Comparison of ENCODE assay signal across 10 mouse cellular contexts in the genomic region with DNA sequence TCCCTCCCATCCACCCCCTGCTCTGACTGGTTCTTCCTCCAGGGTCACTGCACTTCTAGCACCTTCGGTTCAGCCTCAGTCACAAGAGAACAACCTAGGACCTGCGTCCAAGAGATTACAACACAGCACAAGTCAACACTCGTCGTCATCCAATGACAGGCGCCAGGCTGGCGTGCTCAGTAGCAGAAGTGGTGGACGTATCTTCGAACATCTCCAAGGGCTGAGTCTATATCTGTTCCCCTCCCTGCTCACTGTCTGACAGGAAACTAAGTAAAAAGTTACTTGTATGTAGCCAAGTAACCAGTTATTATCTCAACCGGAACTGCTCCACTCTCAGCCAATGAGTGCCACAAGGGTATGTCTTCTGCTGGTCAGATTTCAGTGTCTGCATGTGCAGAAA. TPM values are rescaled to one million over a fixed set of nuclear protein-coding genes. Genes with fewer than 3 reads are reported as not detected.
DNase-seq lines count a peak whose midpoint lies in the region; ATAC-seq lines count a peak whose summit lies in the region.
"Had no signal": no experiment of that assay in that cellular context is flagged by ENCODE, and none has a peak within 500 bp of the region (broad histone marks: within the 10 kb centered on the region; RNA-seq: fewer than 3 reads in every experiment).

No protein-coding gene starts in this region.

- peak overlapping the region; percentile 28 for H3K4me3 ChIP-seq in liver, embryonic 15.5 days (replicated peaks)
- H3K4me3 ChIP-seq in midbrain, embryonic 13.5 days (replicated peaks): no peak overlapping the region
- H3K4me3 ChIP-seq: embryonic facial prominence, embryonic 13.5 days had no signal

- ATAC-seq in liver, embryonic 15.5 days (ENCODE audit: insufficient read depth): peak; percentile 99
- no peak for ATAC-seq in midbrain, embryonic 13.5 days

- no peaks in the 10 kb centered on the region for H3K27me3 ChIP-seq in liver, embryonic 15.5 days
- H3K27me3 ChIP-seq in midbrain, embryonic 13.5 days: no peaks in the 10 kb centered on the region
- H3K27me3 ChIP-seq: embryonic facial prominence, embryonic 13.5 days had no signal

- peak overlapping the region; percentile 67 for H3K4me2 ChIP-seq in liver, embryonic 15.5 days
- H3K4me2 ChIP-seq in midbrain, embryonic 13.5 days (replicated peaks): no peak overlapping the region
- H3K4me2 ChIP-seq: embryonic facial prominence, embryonic 13.5 days had no signal

- H3K9ac ChIP-seq in liver, embryonic 15.5 days: peak overlapping the region; percentile 34; the same call in 1 of the 2 replicates
- no peak overlapping the region for H3K9ac ChIP-seq in midbrain, embryonic 13.5 days (replicated peaks)
- H3K9ac ChIP-seq: embryonic facial prominence, embryonic 13.5 days had no signal

- H3K4me1 ChIP-seq in liver, embryonic 15.5 days (replicated peaks): peaks cover 86% of the 10 kb centered on the region
- H3K4me1 ChIP-seq in midbrain, embryonic 13.5 days (replicated peaks): no peaks in the 10 kb centered on the region

- DNase-seq in thymus, postnatal 4 days: peak; percentile 25
- DNase-seq in thymus, adult 18-20 months: no peak
- peak; percentile 75 to 77 for DNase-seq in heart, adult 18-20 months
- peak; percentile 61 for DNase-seq in yolk sac, embryonic 10.5 days (ENCODE audit: low spot score)
- no peak for DNase-seq in thymus, postnatal 14 days
- no peak for DNase-seq in retina, postnatal 1 day
- DNase-seq: kidney, adult 8-10 months had no signal

- H3K9me3 ChIP-seq in liver, embryonic 15.5 days (replicated peaks): no peaks in the 10 kb centered on the region
- no peaks in the 10 kb centered on the region for H3K9me3 ChIP-seq in midbrain, embryonic 13.5 days
- H3K9me3 ChIP-seq: embryonic facial prominence, embryonic 13.5 days had no signal

- peak overlapping the region; percentile 97 for H3K27ac ChIP-seq in liver, embryonic 15.5 days (replicated peaks)
- no peak overlapping the region for H3K27ac ChIP-seq in midbrain, embryonic 13.5 days
- H3K27ac ChIP-seq: embryonic facial prominence, embryonic 13.5 days had no signal

- WGBS in liver, embryonic 15.5 days (ENCODE audit: insufficient replicate concordance): 10% methylated on average over 9 of the region's 9 CpGs
- 88% methylated on average over 9 of the region's 9 CpGs for WGBS in midbrain, embryonic 13.5 days

- H3K36me3 ChIP-seq in liver, embryonic 15.5 days (replicated peaks): peaks cover 60% of the 10 kb centered on the region
- no peaks in the 10 kb centered on the region for H3K36me3 ChIP-seq in midbrain, embryonic 13.5 days
- H3K36me3 ChIP-seq: embryonic facial prominence, embryonic 13.5 days had no signal

RNA-seq across cellular contexts. Expression of gene Slc16a10, which starts 16.9 kb away (rescaled TPM):
- 10 to 100 TPM; 18.8 to 21.7 TPM for total RNA-seq in heart, adult 18-20 months (2021)
- polyA plus RNA-seq in liver, embryonic 15.5 days (2015; fragmentation: Nextera tagmentation; extraction: Ambion mirVana): 79.2 and 87.6 TPM in 2 replicates
- polyA plus RNA-seq in midbrain, embryonic 13.5 days (2015; fragmentation: Nextera tagmentation; extraction: Ambion mirVana): 2.2 and 2.7 TPM in 2 replicates

Comparison
In these comparisons a context has a peak if more than half of its experiments do, and no peak if none do; other contexts are left out.
1. DNase-seq: peak in thymus, postnatal 4 days (single experiment), heart, adult 18-20 months (2 of 2) and yolk sac, embryonic 10.5 days (single experiment); none in thymus, adult 18-20 months (0 of 2), thymus, postnatal 14 days (single experiment) and retina, postnatal 1 day (single experiment).
2. RNA of gene Slc16a10, which starts 16.9 kb away (polyA plus RNA-seq): 79.2 to 87.6 TPM in liver, embryonic 15.5 days; 2.2 to 2.7 TPM in midbrain, embryonic 13.5 days; every median in the first group is over 10 times any median in the second.